Mouse (Mus musculus) activated CD4-positive, CD25-positive, alpha-beta regulatory T cell, adult 4 months (primary cell): Measurements from ENCODE around the gene Ptprm. TPM values are rescaled to one million over a fixed set of nuclear protein-coding genes. Genes with fewer than 3 reads are reported as not detected.

Experiments used
- ATAC-seq: one replicate; pipeline ENCODE4 v1.8.0; 2017
- polyA plus RNA-seq, 2 experiments: library from polyadenylated mRNA; unstranded; fragments of 100-300 nt; shearing (Covaris generic); gene quantifications; one replicate each; pipeline ENCODE4 v1.2.1; 2017

The Ptprm gene
- polyA plus RNA-seq, 2 experiments from 2014 or later = not detected

DNA sequence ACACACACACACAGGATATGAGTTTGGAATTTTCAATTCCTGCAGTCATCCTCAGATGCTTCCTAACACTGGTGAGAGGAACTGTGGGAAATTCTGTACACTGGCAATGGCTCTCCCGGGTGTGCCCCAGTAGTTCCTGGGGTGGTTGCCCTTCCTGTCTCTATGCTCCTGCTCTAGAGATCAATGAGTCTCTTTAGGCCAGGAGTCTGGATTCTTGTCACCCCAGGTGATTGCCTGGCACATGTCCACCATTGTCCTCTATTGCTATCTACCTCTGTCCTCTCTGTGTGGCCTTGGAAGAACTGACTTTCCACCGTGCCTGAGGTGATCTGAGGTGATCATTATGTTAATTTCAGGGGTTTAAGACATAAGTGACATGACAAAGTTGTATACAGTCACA is 10.8 kb downstream of the Ptprm start:
- no peak for ATAC-seq

DNA sequence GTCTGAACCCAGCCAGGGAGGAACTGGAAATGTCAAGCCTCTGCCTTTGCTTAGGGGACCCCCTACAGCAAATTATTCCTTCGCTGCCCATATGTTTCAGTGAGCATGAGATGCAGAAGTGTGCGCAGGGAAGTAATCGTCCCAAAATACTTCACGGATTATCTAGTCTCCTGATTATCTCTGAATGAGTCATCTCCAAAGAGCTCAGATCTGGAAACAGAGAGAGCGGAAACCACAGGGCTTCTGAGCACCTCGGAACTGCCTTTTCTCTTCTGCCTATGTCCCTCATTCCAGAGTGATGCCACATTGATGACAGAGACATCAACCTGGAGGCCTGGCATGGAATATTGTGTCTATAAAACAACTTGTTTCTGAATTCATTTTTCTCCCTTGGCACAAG is 11.3 kb downstream of the Ptprm start:
- no peak for ATAC-seq

- ATAC-seq = no peak
Measured at GRCm38 (mm10) chr17:67340362-67340761, 13.9 kb downstream of the Ptprm start.

DNA sequence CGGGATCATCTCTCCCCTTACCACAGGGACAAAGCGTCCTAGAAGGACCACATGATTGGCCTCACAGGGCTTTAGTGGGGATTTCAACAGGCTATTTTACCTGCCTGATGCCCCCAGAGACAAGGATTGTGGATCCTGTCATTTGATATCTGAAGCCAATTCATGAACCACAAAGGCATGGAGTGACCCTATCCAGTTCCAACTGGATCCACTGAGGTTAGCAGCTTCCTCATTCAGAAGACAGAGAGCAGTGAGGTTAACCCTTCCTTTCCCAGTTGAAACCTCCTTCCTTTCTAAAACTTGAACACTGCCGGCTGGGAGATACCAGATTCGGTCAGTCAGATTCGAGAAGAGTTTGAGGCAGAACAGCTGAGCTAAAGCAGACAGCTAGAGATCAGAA is 14.7 kb downstream of the Ptprm start:
- no peak for ATAC-seq

DNA sequence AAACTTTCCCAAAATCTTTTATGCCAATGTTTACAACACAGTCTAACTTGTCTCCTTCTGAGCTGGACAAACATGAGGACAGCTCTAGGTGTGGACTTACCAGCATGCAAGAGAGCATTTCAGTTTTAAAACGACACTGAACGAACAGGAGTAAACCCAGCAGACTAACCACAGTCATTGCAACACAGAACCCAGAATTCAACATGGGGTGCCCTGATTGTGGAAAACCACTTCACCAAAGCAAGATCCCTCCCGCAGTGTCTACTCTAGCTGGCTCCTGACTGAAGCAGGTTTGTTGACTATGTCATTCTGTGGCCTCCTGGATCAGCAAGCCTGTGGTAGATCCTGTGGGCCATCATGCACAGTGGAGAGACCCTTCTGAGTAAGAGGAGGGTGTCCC is 19.9 kb downstream of the Ptprm start:
- no peak for ATAC-seq

DNA sequence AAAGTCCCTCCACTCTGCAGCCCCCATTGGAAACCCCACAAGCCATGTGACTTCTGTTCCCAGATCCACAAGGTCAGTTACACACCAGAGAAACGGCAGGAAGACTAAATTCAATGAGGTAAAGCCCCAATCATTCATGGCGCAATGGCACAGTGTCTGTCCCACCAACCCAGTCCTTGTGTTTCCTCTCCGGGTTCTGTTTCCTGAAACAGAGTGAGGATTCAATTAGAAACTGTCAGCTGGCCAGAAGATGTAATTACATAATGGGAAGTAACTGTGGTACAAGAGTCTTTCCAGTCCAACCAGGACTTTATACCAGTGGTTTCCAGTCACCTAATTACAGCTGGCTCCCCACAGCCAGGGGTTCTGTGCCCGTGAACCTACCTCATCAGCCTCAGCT is 24.8 kb downstream of the Ptprm start:
- no peak for ATAC-seq

DNA sequence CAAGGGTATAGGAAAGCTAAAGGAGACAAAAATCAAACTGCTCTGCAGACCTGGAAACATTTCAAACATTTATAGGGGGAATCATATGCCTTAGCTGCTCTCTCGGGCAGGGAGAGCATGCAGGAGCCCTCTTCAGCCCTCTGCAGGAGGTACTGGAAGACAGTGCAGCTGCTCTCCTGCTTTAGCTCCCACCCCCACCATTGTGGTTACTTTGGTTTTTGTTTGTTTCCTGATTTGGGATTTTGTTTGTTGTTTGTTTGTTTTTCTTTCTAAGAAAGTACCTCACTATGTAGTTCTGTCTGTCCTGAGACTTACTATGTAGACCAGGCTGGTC is 29.8 kb downstream of the Ptprm start:
- ATAC-seq = no peak

- ATAC-seq = no peak
Measured at GRCm38 (mm10) chr17:67323777-67324498, 30.3 kb downstream of the Ptprm start.

- no peak for ATAC-seq
Measured at GRCm38 (mm10) chr17:67314491-67315205, 39.6 kb downstream of the Ptprm start.

- no peak for ATAC-seq
Measured at GRCm38 (mm10) chr17:67308421-67308820, 45.8 kb downstream of the Ptprm start.

- no peak for ATAC-seq
Measured at GRCm38 (mm10) chr17:67306066-67306845, 48.0 kb downstream of the Ptprm start.

DNA sequence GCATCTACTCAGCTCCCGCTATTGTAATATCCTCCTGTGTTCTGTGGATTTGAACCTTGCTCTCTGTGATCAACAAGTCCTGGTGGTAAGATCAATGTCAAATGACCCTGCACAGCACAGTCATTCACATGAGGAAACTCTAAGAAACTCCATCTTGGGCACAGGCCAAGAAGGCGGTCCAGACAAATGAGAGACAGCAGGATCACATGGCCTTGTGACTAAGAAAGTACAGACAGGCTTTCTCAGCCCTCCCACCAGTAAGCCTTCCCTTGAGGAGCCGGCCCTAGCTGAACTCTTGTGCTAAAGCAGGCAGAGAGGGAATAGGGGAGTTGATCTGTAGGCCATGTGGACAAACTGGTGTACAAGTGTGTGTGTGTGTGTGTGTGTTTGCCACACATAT is 49.4 kb downstream of the Ptprm start:
- ATAC-seq = no peak

GRCm38 (mm10) chr17:67303326-67304099 is 50.7 kb downstream of the Ptprm start:
- no peak for ATAC-seq

GRCm38 (mm10) chr17:67302569-67302968 is 51.7 kb downstream of the Ptprm start:
- ATAC-seq = no peak

GRCm38 (mm10) chr17:67302074-67302473 is 52.2 kb downstream of the Ptprm start:
- ATAC-seq = no peak

- no peak for ATAC-seq
Measured at GRCm38 (mm10) chr17:67301367-67301766, 52.9 kb downstream of the Ptprm start.

DNA sequence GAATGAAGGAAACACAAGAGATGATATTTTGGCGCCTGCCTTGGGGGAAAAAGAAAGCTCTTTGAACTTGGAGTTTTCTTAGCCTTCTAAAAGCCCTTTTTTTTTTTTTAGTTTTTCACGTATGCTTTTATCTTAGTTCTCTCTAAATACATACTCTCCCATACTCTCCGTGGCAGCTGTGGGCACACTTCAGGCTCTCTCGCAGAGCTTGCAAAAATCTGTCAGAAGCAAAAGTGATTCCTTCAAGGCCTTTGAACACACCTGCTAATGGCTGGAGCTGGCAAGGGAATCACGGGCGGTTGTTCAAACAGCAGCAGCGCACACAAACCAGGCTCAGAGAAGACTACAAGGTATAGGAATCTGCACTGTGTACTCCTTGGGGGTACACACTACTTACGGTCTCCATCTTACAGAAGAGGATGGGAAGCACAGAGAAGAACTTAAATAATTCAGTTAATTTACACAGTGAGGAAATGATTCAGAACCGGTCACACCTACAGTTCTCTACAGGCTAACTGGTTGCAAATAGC is 55.9 kb downstream of the Ptprm start:
- no peak for ATAC-seq

DNA sequence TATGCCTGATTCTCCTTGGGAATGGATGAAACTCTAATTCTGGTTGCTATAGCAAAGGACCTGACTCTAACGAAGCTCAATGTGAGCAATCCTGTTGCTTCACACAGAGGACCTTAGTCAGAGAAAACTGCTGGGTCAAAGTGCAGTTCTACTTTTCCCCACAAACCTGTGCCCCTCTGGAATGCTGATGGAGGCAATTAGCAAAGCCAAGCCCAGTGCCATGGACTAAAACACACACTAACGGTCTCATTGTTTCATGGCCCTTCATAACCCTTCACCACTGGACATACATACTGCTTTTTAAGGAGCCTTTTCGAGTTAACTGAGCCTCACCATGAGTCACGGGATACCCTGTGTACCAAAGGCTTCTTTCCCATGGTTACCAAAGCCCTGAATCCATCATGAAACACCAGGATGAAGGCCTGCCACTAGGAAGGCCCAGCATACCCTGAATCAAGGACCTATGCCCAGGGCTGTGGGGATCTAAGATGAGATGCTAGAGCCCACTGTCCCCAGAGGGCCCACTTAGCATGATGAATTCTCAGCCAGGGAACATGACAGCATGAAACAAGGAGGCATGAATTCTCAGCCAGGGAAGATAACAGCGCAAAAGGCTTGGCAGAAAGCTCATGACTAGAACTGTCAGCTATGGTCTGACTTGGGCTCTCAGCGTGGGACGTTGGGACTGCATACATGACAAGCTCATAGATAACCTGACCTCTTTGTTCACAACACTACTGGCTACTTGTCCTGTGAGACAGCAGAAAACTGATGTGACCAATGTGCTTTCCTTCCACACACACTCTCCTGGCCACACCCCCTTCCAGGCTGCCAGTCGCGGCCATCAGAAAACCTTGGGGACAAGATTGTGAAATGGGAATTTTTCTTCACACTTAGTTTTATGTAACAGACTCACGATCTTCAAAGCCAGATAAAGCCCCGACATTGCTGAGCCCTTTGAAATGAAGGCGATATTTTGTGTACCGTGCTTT is 57.4 kb downstream of the Ptprm start:
- ATAC-seq = no peak

- no peak for ATAC-seq
Measured at GRCm38 (mm10) chr17:67290662-67291240, 63.5 kb downstream of the Ptprm start.

- ATAC-seq = no peak
Measured at GRCm38 (mm10) chr17:67287501-67287900, 66.8 kb downstream of the Ptprm start.

- ATAC-seq = no peak
Measured at GRCm38 (mm10) chr17:67281640-67282170, 72.6 kb downstream of the Ptprm start.
